Mouse (Mus musculus): Measurements from ENCODE around the gene Pgap3. TPM values are rescaled to one million over a fixed set of nuclear protein-coding genes. Genes with fewer than 3 reads are reported as not detected.

Pgap3 gene
- polyA plus RNA-seq, 1 experiment, result 13.2 TPM

- Histone ChIP-seq H3K4me3 (replicated peaks; ENCODE audit: insufficient read depth, low read depth, low read length) (no peak overlapping the region), H3K4me1 (ENCODE audit: control insufficient read depth, insufficient read depth, low read length) (no peaks in the 10 kb centered on the region), H3K27me3 (ENCODE audit: control insufficient read depth, insufficient read depth, low read length) (no peaks in the 10 kb centered on the region), H3K27ac (ENCODE audit: insufficient read depth, low read length) (no peak overlapping the region)
- DNase-seq, result no peak
- 90% methylated on average over 7 of the region's 7 CpGs for WGBS
- TF ChIP-seq POLR2A (IDR thresholded peaks at IDR 0.05; ENCODE audit: borderline replicate concordance, insufficient read depth, low read length), result no peak
- TF ChIP-seq CTCF (IDR thresholded peaks at IDR 0.05; ENCODE audit: borderline replicate concordance, insufficient read depth, low read depth, low read length), result no peak
These were observed 26.3 kb upstream of the Pgap3 start for GRCm38 (mm10) chr11:98426592-98426991.

GRCm38 (mm10) chr11:98418939-98419547, 18.8 kb upstream of the Pgap3 start:
- DNase-seq, result no peak
- H3K27ac ChIP-seq (ENCODE audit: insufficient read depth, low read length), result no peak overlapping the region
- no peak for TF ChIP-seq POLR2A (IDR thresholded peaks at IDR 0.05; ENCODE audit: borderline replicate concordance, insufficient read depth, low read length)
- no peak for TF ChIP-seq CTCF (IDR thresholded peaks at IDR 0.05; ENCODE audit: borderline replicate concordance, insufficient read depth, low read depth, low read length)
- WGBS, result 69% methylated on average over 10 of the region's 10 CpGs
- no peaks in the 10 kb centered on the region for H3K27me3 ChIP-seq (ENCODE audit: control insufficient read depth, insufficient read depth, low read length)
- H3K4me1 ChIP-seq (ENCODE audit: control insufficient read depth, insufficient read depth, low read length), result no peaks in the 10 kb centered on the region
- H3K4me3 ChIP-seq (replicated peaks; ENCODE audit: insufficient read depth, low read depth, low read length), result no peak overlapping the region

- DNase-seq, result no peak
- WGBS, result 28% methylated on average over 5 of the region's 6 CpGs
- H3K4me1 ChIP-seq (ENCODE audit: control insufficient read depth, insufficient read depth, low read length), result no peaks in the 10 kb centered on the region
- TF ChIP-seq POLR2A (IDR thresholded peaks at IDR 0.05; ENCODE audit: borderline replicate concordance, insufficient read depth, low read length), result no peak
- no peak for TF ChIP-seq CTCF (IDR thresholded peaks at IDR 0.05; ENCODE audit: borderline replicate concordance, insufficient read depth, low read depth, low read length)
- no peak overlapping the region for H3K4me3 ChIP-seq (replicated peaks; ENCODE audit: insufficient read depth, low read depth, low read length)
- H3K27me3 ChIP-seq (ENCODE audit: control insufficient read depth, insufficient read depth, low read length), result no peaks in the 10 kb centered on the region; the same call in 1 of the 2 replicates
- H3K27ac ChIP-seq (ENCODE audit: insufficient read depth, low read length), result no peak overlapping the region
These were observed 18.0 kb upstream of the Pgap3 start for GRCm38 (mm10) chr11:98418273-98418672.

- 88% methylated on average over 1 of the region's 1 CpGs for WGBS
- H3K4me1 ChIP-seq (ENCODE audit: control insufficient read depth, insufficient read depth, low read length), result no peaks in the 10 kb centered on the region; the same call in 1 of the 2 replicates
- DNase-seq, result no peak
- no peak overlapping the region for H3K4me3 ChIP-seq (replicated peaks; ENCODE audit: insufficient read depth, low read depth, low read length)
- no peak overlapping the region for H3K27ac ChIP-seq (ENCODE audit: insufficient read depth, low read length)
- H3K27me3 ChIP-seq (ENCODE audit: control insufficient read depth, insufficient read depth, low read length), result peaks cover 6% of the 10 kb centered on the region; the same call in 1 of the 2 replicates
- TF ChIP-seq CTCF (IDR thresholded peaks at IDR 0.05; ENCODE audit: borderline replicate concordance, insufficient read depth, low read depth, low read length), result no peak
- no peak for TF ChIP-seq POLR2A (IDR thresholded peaks at IDR 0.05; ENCODE audit: borderline replicate concordance, insufficient read depth, low read length)
These were observed 16.8 kb upstream of the Pgap3 start for GRCm38 (mm10) chr11:98417074-98417473.

- Histone ChIP-seq H3K4me1 (ENCODE audit: control insufficient read depth, insufficient read depth, low read length) (no peaks in the 10 kb centered on the region; the same call in 1 of the 2 replicates), H3K4me3 (replicated peaks; ENCODE audit: insufficient read depth, low read depth, low read length) (no peak overlapping the region), H3K27me3 (ENCODE audit: control insufficient read depth, insufficient read depth, low read length) (peaks cover 6% of the 10 kb centered on the region; the same call in 1 of the 2 replicates), H3K27ac (ENCODE audit: insufficient read depth, low read length) (no peak overlapping the region)
- no peak for TF ChIP-seq POLR2A (IDR thresholded peaks at IDR 0.05; ENCODE audit: borderline replicate concordance, insufficient read depth, low read length)
- TF ChIP-seq CTCF (IDR thresholded peaks at IDR 0.05; ENCODE audit: borderline replicate concordance, insufficient read depth, low read depth, low read length), result no peak
- no peak for DNase-seq
- 24% methylated on average over 2 of the region's 2 CpGs for WGBS
These were observed 13.9 kb upstream of the Pgap3 start for GRCm38 (mm10) chr11:98414162-98414561.

GRCm38 (mm10) chr11:98413731-98414130, 13.4 kb upstream of the Pgap3 start:
- TF ChIP-seq POLR2A (IDR thresholded peaks at IDR 0.05; ENCODE audit: borderline replicate concordance, insufficient read depth, low read length) (no peak), CTCF (IDR thresholded peaks at IDR 0.05; ENCODE audit: borderline replicate concordance, insufficient read depth, low read depth, low read length) (no peak)
- 20% methylated on average over 7 of the region's 7 CpGs for WGBS
- no peak overlapping the region for H3K4me3 ChIP-seq (replicated peaks; ENCODE audit: insufficient read depth, low read depth, low read length)
- H3K4me1 ChIP-seq (ENCODE audit: control insufficient read depth, insufficient read depth, low read length), result no peaks in the 10 kb centered on the region; the same call in 1 of the 2 replicates
- peaks cover 6% of the 10 kb centered on the region; the same call in 1 of the 2 replicates for H3K27me3 ChIP-seq (ENCODE audit: control insufficient read depth, insufficient read depth, low read length)
- DNase-seq, result no peak
- no peak overlapping the region for H3K27ac ChIP-seq (ENCODE audit: insufficient read depth, low read length)

GRCm38 (mm10) chr11:98412797-98413301, 12.6 kb upstream of the Pgap3 start:
- under 1% methylated on average over 40 of the region's 40 CpGs for WGBS
- Histone ChIP-seq H3K27ac (ENCODE audit: insufficient read depth, low read length) (no peak overlapping the region), H3K27me3 (ENCODE audit: control insufficient read depth, insufficient read depth, low read length) (peaks cover 6% of the 10 kb centered on the region; the same call in 1 of the 2 replicates), H3K4me3 (replicated peaks; ENCODE audit: insufficient read depth, low read depth, low read length) (peak overlapping the region; percentile 25), H3K4me1 (ENCODE audit: control insufficient read depth, insufficient read depth, low read length) (no peaks in the 10 kb centered on the region; the same call in 1 of the 2 replicates)
- no peak for TF ChIP-seq CTCF (IDR thresholded peaks at IDR 0.05; ENCODE audit: borderline replicate concordance, insufficient read depth, low read depth, low read length)
- TF ChIP-seq POLR2A (IDR thresholded peaks at IDR 0.05; ENCODE audit: borderline replicate concordance, insufficient read depth, low read length), result no peak
- no peak for DNase-seq

- no peak within 1 kb of the TSS for H3K27ac ChIP-seq (ENCODE audit: insufficient read depth, low read length)
- H3K27me3 ChIP-seq (ENCODE audit: control insufficient read depth, insufficient read depth, low read length), result peaks cover 6% of the 10 kb centered on the region; the same call in 1 of the 2 replicates
- no peak for DNase-seq
- peak within 1 kb of the TSS; percentile 25 for H3K4me3 ChIP-seq (replicated peaks; ENCODE audit: insufficient read depth, low read depth, low read length)
- WGBS, result 2% methylated on average over 49 of the region's 49 CpGs
- no peaks in the 10 kb centered on the region; the same call in 1 of the 2 replicates for H3K4me1 ChIP-seq (ENCODE audit: control insufficient read depth, insufficient read depth, low read length)
- no peak for TF ChIP-seq POLR2A (IDR thresholded peaks at IDR 0.05; ENCODE audit: borderline replicate concordance, insufficient read depth, low read length)
- no peak for TF ChIP-seq CTCF (IDR thresholded peaks at IDR 0.05; ENCODE audit: borderline replicate concordance, insufficient read depth, low read depth, low read length)
These were observed 12.0 kb upstream of the Pgap3 start, which contains the start of gene Erbb2 for GRCm38 (mm10) chr11:98412273-98412796. Erbb2 (plus strand) TSS chr11:98412470.
